Mouse (Mus musculus): Measurements from ENCODE around the gene Zfp513.
A peak's percentile ranks its signal among the peaks of the same experiment; 100 is the strongest.
"Not testable (repeated sequence)": the region's sequence is repeated elsewhere in the genome, so short reads cannot be mapped to it uniquely, and the experiment has no call there.

Gene Zfp513

DNA sequence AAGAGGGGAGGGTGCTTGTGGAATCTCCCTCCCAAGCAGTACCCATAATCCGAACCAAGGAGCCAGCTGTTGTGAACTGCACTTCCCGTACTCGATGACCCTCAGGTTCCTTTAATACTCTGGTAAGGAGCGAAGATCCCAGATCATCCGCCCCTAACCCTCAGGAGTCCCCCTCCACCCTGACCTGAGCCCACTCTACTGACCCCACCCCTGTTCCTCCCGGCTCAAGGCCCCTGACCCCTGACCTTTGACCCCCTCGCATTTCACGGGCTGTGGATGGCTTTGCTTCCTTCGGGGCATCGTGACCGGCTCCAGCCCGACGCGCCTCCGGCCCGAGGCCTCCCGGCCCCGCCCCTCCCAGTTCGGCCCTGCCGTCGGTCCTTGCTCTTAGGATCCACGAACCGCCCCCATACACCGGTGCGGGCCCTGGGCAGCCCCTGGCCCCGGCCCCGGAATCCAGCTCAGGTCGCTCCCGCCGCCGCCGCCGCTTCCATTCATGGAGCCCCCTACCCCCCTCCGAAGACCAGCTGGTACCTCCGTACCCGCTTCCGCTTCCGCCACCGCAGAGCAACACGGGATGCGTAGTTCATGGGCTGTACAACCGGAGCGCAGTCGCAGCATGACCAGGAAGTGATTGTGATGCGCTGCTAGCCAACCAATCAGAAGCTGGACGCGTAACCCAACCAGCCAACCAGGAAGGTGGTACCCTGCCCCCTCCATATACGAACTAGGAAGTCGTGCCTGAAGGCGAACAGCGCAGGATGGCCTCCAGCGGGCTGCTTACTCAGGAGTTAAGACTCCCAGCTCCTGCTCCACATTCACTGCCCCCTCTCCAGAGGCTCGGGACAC, at the start of gene Zfp513:
Gene Zfp513, minus strand, starts transcription at position 562 of the 849 bp plus-strand sequence.
- DNase-seq: peak; percentile 97

- DNase-seq: peak; percentile 58
Measured at GRCm38 (mm10) chr5:31251541-31252101, 49.5 kb upstream of the Zfp513 start, which contains the start of gene Krtcap3. Gene Krtcap3, plus strand, starts transcription at chr5:31251691.

GRCm38 (mm10) chr5:31250716-31251115, 48.6 kb upstream of the Zfp513 start:
- DNase-seq: peak; percentile 23

DNA sequence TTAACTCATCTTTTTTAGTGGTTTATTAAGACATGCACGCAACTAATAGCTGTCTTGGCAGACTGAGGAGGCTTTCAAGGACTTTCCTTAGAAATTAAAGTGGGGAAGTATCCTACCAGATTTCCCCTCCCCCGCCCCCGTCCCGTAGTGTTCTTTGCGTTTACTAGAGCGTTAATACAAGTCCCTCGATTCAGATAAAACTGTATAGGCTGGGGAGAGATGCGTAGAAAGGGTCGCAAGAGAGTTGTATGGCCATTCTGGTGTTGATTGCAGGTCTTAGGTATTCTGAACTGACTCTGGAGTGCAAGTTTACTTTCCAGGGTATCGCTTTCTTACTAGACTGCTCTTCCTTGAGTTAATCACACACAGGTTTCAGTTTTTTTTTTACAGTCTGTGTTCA, 40.1 kb upstream of the Zfp513 start:
- DNase-seq: no peak

GRCm38 (mm10) chr5:31241522-31242034, 39.5 kb upstream of the Zfp513 start:
- no peak for DNase-seq

GRCm38 (mm10) chr5:31240637-31241521, 38.8 kb upstream of the Zfp513 start, which contains the start of the genes Nrbp1 and Gm9970:
Gene Nrbp1, plus strand, starts transcription at chr5:31240864.
Gene Gm9970, minus strand, starts transcription at chr5:31241232.
- DNase-seq: peak; percentile 98

GRCm38 (mm10) chr5:31226641-31227040, 24.5 kb upstream of the Zfp513 start:
- no peak for DNase-seq

DNA sequence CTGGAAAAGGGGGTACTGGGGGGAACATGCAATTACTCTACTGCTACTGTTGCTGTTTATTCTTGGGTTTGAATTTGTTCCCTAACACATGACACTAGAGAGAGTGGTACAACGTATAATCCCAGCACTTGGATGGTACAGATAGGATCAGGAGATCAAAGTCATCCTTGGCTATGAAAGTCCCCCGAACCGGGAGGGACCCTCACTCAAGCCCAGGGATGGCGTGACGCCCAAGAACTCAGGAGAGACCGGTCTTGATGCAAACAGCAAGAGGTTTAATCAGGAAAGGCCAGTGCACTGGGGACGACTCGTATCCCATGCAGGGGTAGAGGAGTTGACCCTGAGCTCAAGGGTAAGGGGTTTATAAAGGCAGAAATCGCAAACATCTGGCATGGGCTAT, 20.6 kb upstream of the Zfp513 start:
- no peak for DNase-seq

GRCm38 (mm10) chr5:31221304-31221945, 19.3 kb upstream of the Zfp513 start:
- DNase-seq: peak; percentile 82

- peak; percentile 99 for DNase-seq
Measured at GRCm38 (mm10) chr5:31220448-31221303, 18.6 kb upstream of the Zfp513 start, which contains the start of gene Ppm1g. Gene Ppm1g, minus strand, starts transcription at chr5:31220687.

DNA sequence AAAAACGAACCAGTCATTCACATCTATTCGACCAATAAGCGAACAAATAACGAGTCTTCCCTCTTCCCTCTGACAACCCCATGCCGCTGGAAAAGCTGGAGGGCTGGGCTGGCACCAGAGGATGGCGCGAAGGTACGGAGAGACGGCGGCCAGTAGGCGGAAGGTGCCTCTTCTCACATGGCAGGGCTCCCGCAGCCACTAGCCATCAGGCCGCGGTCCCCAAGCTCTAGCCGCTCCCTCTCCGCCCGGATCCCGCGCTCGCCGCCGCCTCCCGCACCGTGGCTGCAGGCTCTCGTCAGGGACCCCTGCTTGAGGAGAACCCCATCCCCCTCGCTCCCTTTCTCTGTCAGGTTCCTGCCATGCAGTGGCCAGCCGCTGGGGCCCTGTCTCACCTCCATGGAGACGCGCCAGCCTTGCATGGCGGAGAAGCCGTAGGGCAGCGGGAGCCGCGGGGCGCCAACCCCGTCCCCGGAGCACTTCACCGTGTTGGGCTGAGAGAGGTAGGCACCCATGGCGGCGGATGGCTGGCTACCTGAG, 17.9 kb upstream of the Zfp513 start:
- peak; percentile 70 for DNase-seq

- DNase-seq: no peak
Measured at GRCm38 (mm10) chr5:31219474-31219873, 17.4 kb upstream of the Zfp513 start.

- DNase-seq: peak; percentile 62
Measured at GRCm38 (mm10) chr5:31219070-31219469, 17.0 kb upstream of the Zfp513 start.

- no peak for DNase-seq
Measured at GRCm38 (mm10) chr5:31218294-31218693, 16.2 kb upstream of the Zfp513 start.

DNA sequence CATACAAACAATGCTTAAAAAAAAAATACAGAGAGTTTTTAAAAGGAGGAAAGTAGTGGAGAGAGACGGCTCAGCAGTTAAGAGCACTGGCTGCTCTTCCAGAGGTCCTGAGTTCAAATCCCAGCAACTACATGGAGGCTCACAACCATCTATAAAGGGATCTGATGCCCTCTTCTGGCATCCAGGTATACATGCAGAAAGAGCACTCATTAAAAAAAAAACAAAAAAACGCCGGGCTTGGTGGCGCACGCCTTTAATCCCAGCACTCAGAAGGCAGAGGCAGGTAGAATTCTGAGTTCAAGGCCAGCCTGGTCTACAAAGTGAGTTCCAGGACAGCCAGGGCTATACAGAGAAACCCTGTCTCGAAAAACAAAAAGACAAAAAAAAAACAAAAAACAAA, 14.5 kb upstream of the Zfp513 start:
- not testable (repeated sequence) for DNase-seq

GRCm38 (mm10) chr5:31204421-31204820, 2.3 kb upstream of the Zfp513 start:
- no peak for DNase-seq

- DNase-seq: no peak
Measured at GRCm38 (mm10) chr5:31203866-31204265, 1.8 kb upstream of the Zfp513 start.

- DNase-seq: no peak
Measured at GRCm38 (mm10) chr5:31202933-31203332, 830 bp upstream of the Zfp513 start.

DNA sequence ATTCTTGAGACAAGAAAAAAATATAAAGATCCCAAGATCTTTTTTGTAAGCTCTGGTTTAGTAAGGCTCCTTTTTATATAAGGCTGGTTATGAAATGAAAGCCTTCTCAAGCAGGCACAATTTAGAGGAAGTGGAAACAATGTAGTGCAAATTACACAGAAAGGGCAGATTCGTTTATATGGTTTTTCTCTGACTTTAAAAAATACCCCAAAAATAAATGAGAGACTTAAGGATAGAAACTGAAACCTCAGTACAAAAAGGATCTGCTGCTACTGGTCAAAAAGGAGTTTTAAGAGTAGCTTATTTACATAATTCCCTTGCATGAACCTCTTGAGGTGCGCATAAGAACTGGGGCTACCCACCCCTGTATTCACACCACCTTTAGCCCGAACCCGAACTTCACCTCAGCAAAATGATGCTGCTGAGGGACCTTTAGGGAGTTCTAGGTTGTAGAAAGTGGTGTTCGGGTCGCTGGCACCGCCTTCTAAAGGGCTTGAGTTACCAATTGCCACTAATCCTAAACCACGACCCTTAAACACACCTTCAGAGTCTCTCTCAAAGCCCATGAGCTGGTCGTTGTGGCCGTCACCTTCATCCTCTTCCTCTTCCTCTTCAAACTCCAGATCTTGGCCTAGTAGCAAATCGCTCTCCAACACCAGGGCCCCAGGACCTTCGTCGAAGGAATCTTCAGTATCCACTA, 911 bp downstream of the Zfp513 start:
- DNase-seq: no peak

DNA sequence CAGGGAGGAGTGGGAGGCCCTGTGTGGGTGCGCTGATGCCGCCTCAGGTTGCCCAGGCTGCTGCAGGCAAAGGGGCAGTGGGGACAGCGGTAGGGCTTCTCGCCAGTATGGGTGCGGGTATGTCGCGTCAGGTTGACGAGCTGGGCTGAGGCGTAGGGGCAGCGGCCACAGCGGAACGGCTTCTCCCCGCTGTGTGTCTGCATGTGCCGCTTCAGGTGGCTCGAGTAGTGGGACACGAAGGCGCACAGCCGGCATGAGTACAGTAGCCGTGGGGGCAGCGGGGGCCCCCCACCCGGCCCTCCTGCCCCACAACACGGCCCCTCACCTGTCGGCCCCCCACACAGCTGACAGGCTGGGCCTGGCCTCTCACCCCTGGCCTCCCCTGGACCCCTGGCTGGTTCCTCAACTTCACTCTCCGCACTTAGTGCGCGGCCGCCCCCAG, 1.8 kb downstream of the Zfp513 start:
- no peak for DNase-seq
